Mouse (Mus musculus): ENCODE data around the gene Ncam1. TPM values are rescaled to one million over a fixed set of nuclear protein-coding genes. Genes with fewer than 3 reads are reported as not detected.

The Ncam1 gene
- polyA plus RNA-seq, 1 experiment = 1.1 TPM

DNA sequence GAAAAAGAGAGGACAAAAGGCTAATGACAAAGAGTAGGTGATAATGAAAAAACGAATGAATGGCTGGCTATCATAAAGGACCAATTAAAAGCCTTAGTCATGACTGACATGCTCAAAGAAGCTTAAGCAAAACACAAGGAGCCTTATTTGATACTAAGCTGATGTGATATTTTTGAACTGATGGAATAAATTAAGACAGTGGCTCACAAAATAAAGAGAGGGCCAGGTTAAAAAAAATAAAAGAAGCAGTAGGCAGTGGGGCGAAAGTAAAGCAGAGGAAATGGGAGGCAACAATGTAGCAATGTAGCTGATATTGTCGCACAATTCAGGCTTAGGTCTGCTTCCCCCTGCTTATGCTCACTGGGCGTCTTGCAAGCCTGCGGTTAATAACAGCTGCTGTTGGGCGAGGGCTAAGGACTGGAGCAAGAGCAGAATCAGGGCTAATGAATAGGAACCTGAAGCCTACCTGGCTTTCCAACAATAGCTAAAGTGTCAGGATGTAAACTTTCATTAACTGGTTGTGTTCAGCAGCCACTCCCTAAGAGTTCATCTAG lies 126.0 kb downstream of the Ncam1 start:
- no peak for TF ChIP-seq POLR2A (IDR thresholded peaks at IDR 0.05; ENCODE audit: control insufficient read depth, extremely low read depth, insufficient read depth, low read length, poor library complexity)
- TF ChIP-seq CTCF (IDR thresholded peaks at IDR 0.05; ENCODE audit: borderline replicate concordance, control insufficient read depth, extremely low read depth, insufficient read depth, low read length, poor library complexity) = no peak
- no peak overlapping the region for H3K27ac ChIP-seq (ENCODE audit: control insufficient read depth, insufficient read depth, low read length)
- 38% methylated on average over 6 of the region's 6 CpGs for WGBS
- no peak overlapping the region for H3K4me3 ChIP-seq (ENCODE audit: control insufficient read depth, insufficient read depth, low read length)
- H3K27me3 ChIP-seq (ENCODE audit: control insufficient read depth, insufficient read depth, low read length) = no peaks in the 10 kb centered on the region
- no peak for DNase-seq
- H3K36me3 ChIP-seq (ENCODE audit: control insufficient read depth, insufficient read depth, low read length) = no peaks in the 10 kb centered on the region
- no peaks in the 10 kb centered on the region for H3K4me1 ChIP-seq (replicated peaks; ENCODE audit: control insufficient read depth, insufficient read depth, low read length)

DNA sequence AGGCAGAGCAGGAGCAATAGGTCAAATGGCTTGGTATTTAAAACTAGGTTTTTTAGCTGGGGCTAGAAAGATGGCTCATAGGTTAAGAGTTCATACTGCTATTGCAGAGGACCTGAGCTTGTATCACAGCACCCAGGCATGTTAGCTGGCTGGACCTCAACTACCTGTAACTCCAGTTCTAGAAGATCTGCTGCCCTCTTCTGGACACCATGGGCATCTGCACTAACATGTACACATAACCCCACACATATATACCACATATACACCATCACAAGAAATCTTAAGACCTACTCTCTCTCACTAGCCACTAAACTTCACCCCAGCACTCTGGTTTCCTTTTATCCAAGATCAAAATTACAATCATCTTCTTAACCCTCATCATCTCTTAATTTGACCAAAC lies 131.7 kb downstream of the Ncam1 start:
- no peak overlapping the region for H3K4me3 ChIP-seq (ENCODE audit: control insufficient read depth, insufficient read depth, low read length)
- no peaks in the 10 kb centered on the region for H3K36me3 ChIP-seq (ENCODE audit: control insufficient read depth, insufficient read depth, low read length)
- TF ChIP-seq POLR2A (IDR thresholded peaks at IDR 0.05; ENCODE audit: control insufficient read depth, extremely low read depth, insufficient read depth, low read length, poor library complexity) (no peak), CTCF (IDR thresholded peaks at IDR 0.05; ENCODE audit: borderline replicate concordance, control insufficient read depth, extremely low read depth, insufficient read depth, low read length, poor library complexity) (no peak)
- DNase-seq = no peak
- H3K27me3 ChIP-seq (ENCODE audit: control insufficient read depth, insufficient read depth, low read length) = no peaks in the 10 kb centered on the region
- no peaks in the 10 kb centered on the region for H3K4me1 ChIP-seq (replicated peaks; ENCODE audit: control insufficient read depth, insufficient read depth, low read length)
- no peak overlapping the region for H3K27ac ChIP-seq (ENCODE audit: control insufficient read depth, insufficient read depth, low read length)

DNA sequence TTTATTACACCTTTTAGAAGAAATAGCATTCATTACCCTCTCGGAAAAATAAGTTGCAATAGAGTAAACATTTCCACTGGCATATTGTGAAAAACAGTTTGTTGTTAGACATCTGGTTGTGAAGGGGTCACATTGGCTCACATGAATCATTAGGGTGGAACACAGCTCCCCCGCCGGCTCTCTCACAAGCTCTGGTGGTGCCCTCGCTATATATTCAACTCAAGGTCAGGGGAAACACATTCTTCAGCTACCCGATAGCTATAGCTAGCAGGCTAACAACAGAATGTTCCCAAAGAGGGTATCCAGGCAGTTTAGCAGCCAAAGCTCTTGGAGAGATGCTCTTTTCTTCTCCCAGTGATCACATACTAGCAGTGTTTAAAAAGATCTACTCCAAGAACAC lies 133.4 kb downstream of the Ncam1 start:
- no peak for TF ChIP-seq CTCF (IDR thresholded peaks at IDR 0.05; ENCODE audit: borderline replicate concordance, control insufficient read depth, extremely low read depth, insufficient read depth, low read length, poor library complexity)
- no peak for TF ChIP-seq POLR2A (IDR thresholded peaks at IDR 0.05; ENCODE audit: control insufficient read depth, extremely low read depth, insufficient read depth, low read length, poor library complexity)
- WGBS = 87% methylated on average over 5 of the region's 5 CpGs
- Histone ChIP-seq H3K4me1 (replicated peaks; ENCODE audit: control insufficient read depth, insufficient read depth, low read length) (no peaks in the 10 kb centered on the region), H3K4me3 (ENCODE audit: control insufficient read depth, insufficient read depth, low read length) (no peak overlapping the region), H3K27me3 (ENCODE audit: control insufficient read depth, insufficient read depth, low read length) (no peaks in the 10 kb centered on the region), H3K27ac (ENCODE audit: control insufficient read depth, insufficient read depth, low read length) (no peak overlapping the region), H3K36me3 (ENCODE audit: control insufficient read depth, insufficient read depth, low read length) (no peaks in the 10 kb centered on the region)
- no peak for DNase-seq

DNA sequence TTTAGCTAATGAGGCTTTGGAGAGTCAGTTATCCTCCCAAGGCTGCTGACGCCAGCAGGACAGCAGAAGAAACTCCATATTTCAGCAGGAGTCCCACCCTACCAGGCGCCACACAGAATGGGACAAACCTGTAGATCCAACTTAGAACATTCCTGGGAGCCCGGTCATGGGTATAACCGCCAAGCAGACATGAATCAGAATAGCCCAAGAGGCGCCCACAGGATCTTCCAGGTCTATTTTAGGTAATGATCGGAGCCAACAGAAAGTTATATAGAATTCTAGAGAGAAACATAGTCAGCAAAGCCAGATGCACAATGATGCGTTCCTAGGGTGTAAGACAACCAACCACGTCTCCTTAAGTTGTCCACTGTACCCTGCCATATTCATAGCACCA lies 134.8 kb downstream of the Ncam1 start:
- no peak for TF ChIP-seq POLR2A (IDR thresholded peaks at IDR 0.05; ENCODE audit: control insufficient read depth, extremely low read depth, insufficient read depth, low read length, poor library complexity)
- TF ChIP-seq CTCF (IDR thresholded peaks at IDR 0.05; ENCODE audit: borderline replicate concordance, control insufficient read depth, extremely low read depth, insufficient read depth, low read length, poor library complexity) = no peak
- Histone ChIP-seq H3K36me3 (ENCODE audit: control insufficient read depth, insufficient read depth, low read length) (no peaks in the 10 kb centered on the region), H3K27ac (ENCODE audit: control insufficient read depth, insufficient read depth, low read length) (no peak overlapping the region), H3K4me3 (ENCODE audit: control insufficient read depth, insufficient read depth, low read length) (no peak overlapping the region), H3K27me3 (ENCODE audit: control insufficient read depth, insufficient read depth, low read length) (no peaks in the 10 kb centered on the region), H3K4me1 (replicated peaks; ENCODE audit: control insufficient read depth, insufficient read depth, low read length) (no peaks in the 10 kb centered on the region)
- WGBS = 96% methylated on average over 8 of the region's 8 CpGs
- DNase-seq = no peak

DNA sequence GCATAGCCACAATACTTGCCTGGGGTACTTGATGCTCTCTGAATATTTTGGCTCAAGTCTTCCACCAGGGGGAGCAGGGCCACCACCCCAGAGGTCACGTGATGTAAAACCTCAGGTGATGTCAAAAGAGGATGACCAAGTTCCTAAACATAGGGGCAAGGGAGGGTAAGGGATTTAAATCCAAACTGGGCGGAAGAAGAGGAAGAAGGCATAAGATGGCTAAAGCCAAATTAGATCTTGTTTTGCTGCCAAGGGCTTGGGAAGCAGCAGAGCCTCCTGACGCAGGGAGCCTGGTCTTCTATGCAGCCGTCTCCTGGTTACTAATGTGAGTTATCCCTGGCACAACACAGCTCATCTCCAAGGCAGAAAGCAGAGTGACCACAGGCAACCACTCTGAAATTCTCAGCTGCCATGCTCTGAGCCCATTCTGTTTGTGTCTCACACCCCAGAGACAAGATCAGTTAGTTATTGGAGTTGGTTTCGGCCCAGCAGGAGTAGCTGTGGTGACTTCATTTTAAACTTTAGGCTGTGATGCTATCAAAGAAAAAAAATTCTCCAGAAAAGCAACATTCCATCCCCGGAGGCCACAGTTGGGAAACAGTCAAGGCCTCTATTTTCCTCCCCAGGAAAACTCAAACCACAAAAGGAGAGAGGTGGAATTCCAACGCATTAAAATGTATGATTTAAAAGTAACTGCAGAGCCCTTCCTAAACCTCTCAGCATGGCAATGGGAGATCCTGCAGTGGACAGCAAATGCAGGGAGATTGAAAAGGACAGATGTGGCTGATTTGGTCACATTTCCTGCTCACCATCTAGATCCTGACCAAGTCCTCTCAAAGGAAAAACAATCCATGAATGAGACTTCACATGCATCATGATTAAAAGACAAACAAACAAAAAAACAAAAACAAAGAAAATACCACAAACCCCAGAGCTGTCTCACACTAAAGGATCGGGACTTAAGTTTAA lies 135.5 kb downstream of the Ncam1 start:
- no peak overlapping the region for H3K4me3 ChIP-seq (ENCODE audit: control insufficient read depth, insufficient read depth, low read length)
- H3K27me3 ChIP-seq (ENCODE audit: control insufficient read depth, insufficient read depth, low read length) = no peaks in the 10 kb centered on the region
- WGBS = 81% methylated on average over 8 of the region's 8 CpGs
- H3K36me3 ChIP-seq (ENCODE audit: control insufficient read depth, insufficient read depth, low read length) = no peaks in the 10 kb centered on the region
- H3K4me1 ChIP-seq (replicated peaks; ENCODE audit: control insufficient read depth, insufficient read depth, low read length) = no peaks in the 10 kb centered on the region
- peak; percentile 16 for DNase-seq
- no peak overlapping the region for H3K27ac ChIP-seq (ENCODE audit: control insufficient read depth, insufficient read depth, low read length)
- no peak for TF ChIP-seq POLR2A (IDR thresholded peaks at IDR 0.05; ENCODE audit: control insufficient read depth, extremely low read depth, insufficient read depth, low read length, poor library complexity)
- no peak for TF ChIP-seq CTCF (IDR thresholded peaks at IDR 0.05; ENCODE audit: borderline replicate concordance, control insufficient read depth, extremely low read depth, insufficient read depth, low read length, poor library complexity)

DNA sequence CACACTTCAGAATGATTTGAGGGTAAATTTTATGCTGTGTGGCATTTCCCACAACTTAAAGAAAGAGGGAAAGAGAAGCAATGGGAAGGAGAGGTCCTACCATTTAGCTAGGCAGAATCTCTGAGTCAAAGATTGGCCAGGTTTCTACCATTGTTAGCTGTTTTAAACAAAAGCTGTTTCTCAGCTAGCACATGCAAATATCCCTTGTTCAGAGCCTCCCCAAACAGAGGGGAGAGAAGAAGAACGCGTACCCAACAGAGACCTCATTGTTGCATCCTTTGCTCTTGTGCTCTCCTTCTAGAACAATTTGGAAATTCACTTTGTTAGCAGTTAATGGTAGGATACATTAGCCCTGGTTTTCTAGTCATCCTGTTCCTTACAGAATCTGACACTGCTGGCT lies 137.2 kb downstream of the Ncam1 start:
- Histone ChIP-seq H3K27me3 (ENCODE audit: control insufficient read depth, insufficient read depth, low read length) (no peaks in the 10 kb centered on the region), H3K4me1 (replicated peaks; ENCODE audit: control insufficient read depth, insufficient read depth, low read length) (no peaks in the 10 kb centered on the region), H3K4me3 (ENCODE audit: control insufficient read depth, insufficient read depth, low read length) (no peak overlapping the region), H3K27ac (ENCODE audit: control insufficient read depth, insufficient read depth, low read length) (no peak overlapping the region), H3K36me3 (ENCODE audit: control insufficient read depth, insufficient read depth, low read length) (no peaks in the 10 kb centered on the region)
- no peak for TF ChIP-seq CTCF (IDR thresholded peaks at IDR 0.05; ENCODE audit: borderline replicate concordance, control insufficient read depth, extremely low read depth, insufficient read depth, low read length, poor library complexity)
- no peak for DNase-seq
- WGBS = 96% methylated on average over 2 of the region's 2 CpGs

Data from thymus, adult 2 months (tissue).